Mouse (Mus musculus) left cerebral cortex, adult 2 months (tissue): ENCODE measurements at regions not wholly inside any gene's neighbourhood (a gene's known extent, or its start where the extent isn't known, plus 50 kb on each side); places are given as distances from the start of the nearest gene placed in this dataset.

Experiments
- DNase-seq, 2 experiments: peaks; one replicate each; pipeline ENCODE4 v3.0.0; 2021 to 2022; ENCODE audit warnings: low spot score in 2 of 2, mixed read lengths in 1 of 2; ENCODE audit errors: extremely low spot score in 1 of 2
- H3K27ac ChIP-seq: fragments of 200-600 bp; 2 replicates; pipeline ENCODE4 v1.8.1; 2022
- H3K4me3 ChIP-seq: fragments of 200-600 bp; 2 replicates; pipeline ENCODE4 v1.8.1; 2022
- CTCF ChIP-seq: fragments of 200-600 bp; IDR thresholded peaks from 2 replicates; pipeline ENCODE4 v1.8.1; 2022; ENCODE audit warnings: antibody characterized with exemption, mild to moderate bottlenecking, moderate library complexity
- intact Hi-C: fragments of 180-260 bp; cut with DNase I; formaldehyde crosslinking; loops from one replicate; pipeline ENCODE4 v1.15.1; 2025

GRCm38 (mm10) chr13:58495390-58496073 lies 92.4 kb upstream of the Hnrnpk start:
- intact Hi-C loops = no loop called here
- Histone ChIP-seq H3K4me3 (no peak overlapping the region), H3K27ac (no peak overlapping the region)
- no peak for DNase-seq
- TF ChIP-seq CTCF = no peak

GRCm38 (mm10) chr13:58494726-58495125 lies 91.6 kb upstream of the Hnrnpk start:
- H3K27ac ChIP-seq = no peak overlapping the region
- no peak for TF ChIP-seq CTCF
- intact Hi-C loops = no loop called here
- DNase-seq = no peak
- no peak overlapping the region for H3K4me3 ChIP-seq

DNA sequence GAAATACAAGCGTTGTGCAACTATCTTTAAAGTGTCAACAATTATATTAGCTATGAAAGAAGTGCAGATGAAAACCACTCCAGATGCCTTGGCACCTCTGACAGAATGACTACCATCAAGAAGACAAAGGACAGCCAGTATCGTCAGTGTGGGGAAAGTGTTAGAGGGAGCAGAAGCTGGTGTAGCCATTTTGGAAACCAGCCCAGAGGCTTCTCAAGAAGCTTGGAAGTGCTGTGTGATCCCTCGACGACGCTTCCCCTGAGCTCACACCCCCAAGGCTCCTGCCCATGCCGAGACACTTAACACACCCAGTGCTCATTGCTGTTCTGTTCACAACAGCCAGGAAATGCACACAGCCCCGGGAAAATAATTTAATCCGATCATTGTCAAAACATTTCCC lies 87.7 kb upstream of the Hnrnpk start:
- TF ChIP-seq CTCF = no peak
- Histone ChIP-seq H3K4me3 (no peak overlapping the region), H3K27ac (no peak overlapping the region)
- intact Hi-C loops = no loop called here
- no peak for DNase-seq

- no peak for TF ChIP-seq CTCF
- no peak overlapping the region for H3K27ac ChIP-seq
- H3K4me3 ChIP-seq = no peak overlapping the region
- intact Hi-C loops = no loop called here
- no peak for DNase-seq
Observed at GRCm38 (mm10) chr13:58485011-58485410, 81.9 kb upstream of the Hnrnpk start.

DNA sequence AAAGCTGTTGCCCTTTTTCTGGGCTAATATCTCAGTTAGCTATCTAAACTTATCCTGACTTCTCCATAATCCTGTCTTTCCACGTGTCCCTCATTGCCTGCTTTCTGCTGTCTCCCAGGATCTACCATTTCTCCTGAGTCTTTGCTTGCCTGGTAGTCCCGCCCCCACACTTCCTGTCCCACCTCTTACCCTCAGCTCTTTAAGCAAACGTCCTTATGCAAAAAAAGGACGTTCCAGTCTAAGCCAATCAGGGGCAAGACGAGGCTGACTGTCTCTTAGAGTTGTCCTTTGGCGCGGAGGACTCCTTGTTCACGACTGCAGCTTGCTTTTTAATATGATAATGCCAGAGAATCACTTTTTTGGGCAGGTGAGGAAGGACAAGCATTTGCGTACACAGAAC lies 79.6 kb upstream of the Hnrnpk start:
- no peak for TF ChIP-seq CTCF
- intact Hi-C loops = no loop called here
- Histone ChIP-seq H3K4me3 (no peak overlapping the region), H3K27ac (no peak overlapping the region)
- no peak for DNase-seq

GRCm38 (mm10) chr13:58480928-58481598 lies 77.9 kb upstream of the Hnrnpk start:
- DNase-seq = no peak
- Histone ChIP-seq H3K27ac (no peak overlapping the region), H3K4me3 (no peak overlapping the region)
- TF ChIP-seq CTCF = no peak
- intact Hi-C loops = no loop called here

DNA sequence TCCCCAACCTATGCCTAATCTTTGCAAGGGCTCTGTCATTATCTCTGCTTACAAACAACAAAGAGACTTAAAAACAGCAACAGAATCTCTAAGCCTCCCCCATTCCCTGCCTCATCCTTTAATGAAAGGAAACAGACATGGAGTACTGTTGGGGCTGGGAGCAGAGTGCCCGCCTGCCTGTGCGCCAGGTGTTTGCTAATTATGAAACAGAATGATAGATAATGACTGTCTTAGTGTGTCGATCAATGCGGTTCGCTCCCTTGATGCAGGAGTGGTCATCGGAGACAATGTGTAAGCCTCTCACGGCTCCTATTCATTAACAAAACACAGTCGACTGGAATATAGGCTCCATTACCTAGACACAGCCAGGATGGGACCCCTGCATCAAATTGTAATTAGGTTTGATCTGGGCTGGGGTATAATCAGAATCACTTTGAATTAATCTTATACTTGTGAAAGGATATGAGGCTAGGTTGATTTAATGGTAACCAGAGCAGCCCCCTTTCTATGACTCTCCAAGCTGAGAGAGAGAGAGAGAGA lies 77.3 kb upstream of the Hnrnpk start:
- intact Hi-C loops = no loop called here
- no peak for DNase-seq
- no peak overlapping the region for H3K27ac ChIP-seq
- H3K4me3 ChIP-seq = no peak overlapping the region
- no peak for TF ChIP-seq CTCF

GRCm38 (mm10) chr13:58478438-58478837 lies 75.3 kb upstream of the Hnrnpk start:
- Histone ChIP-seq H3K27ac (no peak overlapping the region), H3K4me3 (no peak overlapping the region)
- intact Hi-C loops = no loop called here
- no peak for DNase-seq
- no peak for TF ChIP-seq CTCF

GRCm38 (mm10) chr13:58477253-58477652 lies 74.1 kb upstream of the Hnrnpk start:
- intact Hi-C loops = no loop called here
- no peak for TF ChIP-seq CTCF
- H3K4me3 ChIP-seq = no peak overlapping the region
- DNase-seq = no peak
- no peak overlapping the region for H3K27ac ChIP-seq

- DNase-seq = no peak
- TF ChIP-seq CTCF = no peak
- intact Hi-C loops = no loop called here
- H3K4me3 ChIP-seq = no peak overlapping the region
- H3K27ac ChIP-seq = no peak overlapping the region
Observed at GRCm38 (mm10) chr13:58476033-58476830, 73.1 kb upstream of the Hnrnpk start.

GRCm38 (mm10) chr13:58475495-58475894 lies 72.4 kb upstream of the Hnrnpk start:
- no peak for TF ChIP-seq CTCF
- no peak for DNase-seq
- no peak overlapping the region for H3K27ac ChIP-seq
- no peak overlapping the region for H3K4me3 ChIP-seq
- intact Hi-C loops = no loop called here

DNA sequence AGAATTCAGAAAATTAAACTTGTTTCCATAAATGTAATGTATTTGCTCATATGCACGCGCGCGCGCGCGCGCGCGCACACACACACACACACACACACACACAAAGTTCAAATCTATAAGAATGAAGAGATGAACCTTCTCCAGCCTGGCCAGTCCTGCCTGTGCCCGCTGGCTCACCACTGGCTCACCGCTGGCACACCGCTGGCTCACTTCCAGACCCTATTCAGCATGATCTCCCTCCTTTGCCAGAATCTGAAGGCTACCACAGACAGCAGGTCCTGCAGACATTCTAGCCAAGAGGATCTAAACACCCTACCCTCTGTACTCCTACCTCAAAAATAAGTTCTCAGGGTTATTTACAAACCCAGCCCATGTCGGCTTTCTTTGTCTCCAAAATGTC lies 69.3 kb upstream of the Hnrnpk start:
- intact Hi-C loops = no loop called here
- Histone ChIP-seq H3K27ac (no peak overlapping the region), H3K4me3 (no peak overlapping the region)
- DNase-seq = no peak
- TF ChIP-seq CTCF = no peak
